Mouse (Mus musculus) olfactory bulb, adult 2 months (tissue): ENCODE measurements around the gene Clybl.

Experiments used
- CTCF ChIP-seq: fragments of 200-500 bp; IDR thresholded peaks from 2 replicates; pipeline ENCODE4 v1.5.1; 2012; ENCODE audit warnings: low read depth, mild to moderate bottlenecking, low read length, moderate library complexity; ENCODE audit not compliant: insufficient read depth
- POLR2A ChIP-seq: fragments of 200-500 bp; IDR thresholded peaks from 2 replicates; pipeline ENCODE4 v1.6.1; 2012; ENCODE audit warnings: mild to moderate bottlenecking, low read depth, low read length, moderate library complexity; ENCODE audit not compliant: insufficient read depth

DNA sequence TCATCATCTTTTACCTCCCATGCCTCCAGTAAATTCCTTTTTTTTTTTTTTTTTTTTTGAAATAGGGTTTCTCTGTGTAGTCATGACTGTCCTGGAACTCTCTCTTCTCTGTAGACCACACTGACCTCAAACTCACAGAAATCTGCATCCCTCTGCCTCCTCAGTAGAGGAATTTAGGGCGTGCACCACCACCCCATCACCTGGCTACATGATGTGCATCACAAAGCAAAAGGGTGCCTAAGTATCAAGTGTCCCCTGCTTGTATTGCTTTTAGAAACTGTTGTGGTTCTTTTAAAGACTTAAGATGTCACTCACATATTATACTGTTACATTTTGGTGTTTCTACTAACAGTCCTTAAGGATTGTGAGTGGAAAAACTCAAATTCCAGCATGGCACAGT lies 211.6 kb downstream of the Clybl start:
- TF ChIP-seq CTCF (no peak), POLR2A (no peak)
